Mouse (Mus musculus): ENCODE results near the gene Ubtd1.
"Not testable (repeated sequence)": the region's sequence is repeated elsewhere in the genome, so short reads cannot be mapped to it uniquely, and the experiment has no call there.

Gene Ubtd1

DNA sequence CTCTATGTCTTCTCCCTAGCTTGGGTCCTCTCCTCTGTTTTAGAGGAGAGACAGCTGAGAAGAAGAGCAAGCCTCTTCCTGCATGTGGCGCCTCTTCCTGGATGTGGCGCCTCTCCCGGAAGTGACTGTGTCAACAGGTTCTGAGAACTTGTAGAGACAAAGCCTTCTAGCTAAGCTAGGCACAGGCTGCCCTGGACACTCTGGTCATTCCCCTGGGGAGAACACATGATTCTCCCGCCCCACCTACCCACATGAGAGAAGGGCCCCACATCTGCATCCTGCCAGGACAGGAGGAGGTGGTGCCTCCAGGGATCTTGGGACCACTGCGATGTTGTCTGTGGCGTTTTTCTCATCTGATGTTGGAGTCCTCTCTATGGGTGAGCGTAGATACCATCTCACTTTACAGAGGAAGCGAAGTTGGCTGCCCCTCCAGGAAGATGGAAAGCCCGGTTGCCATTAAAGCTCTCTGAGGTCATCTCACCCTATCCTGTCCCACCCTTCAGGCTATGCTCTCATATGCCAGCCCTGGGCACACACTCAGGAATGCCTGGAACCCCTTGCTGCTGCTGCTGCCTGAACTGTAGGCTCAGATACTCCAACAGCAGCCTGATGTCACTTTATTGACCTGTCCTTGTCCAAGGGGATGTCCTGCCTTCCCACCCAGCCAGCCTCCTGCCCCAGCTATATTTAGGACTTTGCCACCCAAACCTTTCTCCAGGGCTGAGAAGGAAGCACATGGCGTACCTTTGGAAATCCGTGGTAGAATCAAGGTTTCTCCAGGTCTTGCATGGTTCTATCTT, 87.1 kb downstream of the Ubtd1 start:
- no peak for DNase-seq (ENCODE audit: low spot score)

DNA sequence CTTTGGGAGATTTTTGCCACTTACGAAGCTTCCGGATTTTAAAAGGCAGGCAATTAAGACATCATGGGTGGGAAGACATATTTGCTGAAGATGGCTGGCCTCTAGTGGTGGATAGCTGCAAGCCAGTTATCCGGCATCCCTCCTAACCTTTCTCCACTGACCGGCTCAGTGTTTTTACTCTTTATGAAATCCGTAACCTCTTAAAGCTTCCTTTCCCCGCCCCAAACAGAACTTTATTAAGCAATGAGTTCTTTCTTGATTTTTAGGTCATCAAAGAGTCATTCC, 87.6 kb downstream of the Ubtd1 start:
- DNase-seq (ENCODE audit: low spot score) = no peak

DNA sequence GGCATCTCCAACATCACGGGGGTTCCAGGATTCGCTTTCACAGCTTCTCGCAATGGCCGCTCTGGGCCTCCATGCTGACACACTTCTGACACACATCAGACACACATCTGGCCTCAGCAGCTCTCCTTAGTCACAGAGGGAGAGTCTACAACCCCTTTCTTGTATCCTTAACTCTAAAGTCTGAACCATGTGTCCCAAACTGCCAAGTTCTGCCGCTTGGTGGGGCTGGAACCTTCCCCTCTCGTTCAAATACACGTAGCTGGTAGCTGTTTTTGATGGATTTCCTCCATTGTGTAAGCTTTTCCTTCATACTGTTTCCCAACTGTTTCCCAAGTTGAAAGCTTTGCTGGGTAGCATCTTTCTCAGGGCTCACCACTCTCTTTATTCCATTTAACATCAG, 89.7 kb downstream of the Ubtd1 start:
- no peak for DNase-seq (ENCODE audit: low spot score)

DNA sequence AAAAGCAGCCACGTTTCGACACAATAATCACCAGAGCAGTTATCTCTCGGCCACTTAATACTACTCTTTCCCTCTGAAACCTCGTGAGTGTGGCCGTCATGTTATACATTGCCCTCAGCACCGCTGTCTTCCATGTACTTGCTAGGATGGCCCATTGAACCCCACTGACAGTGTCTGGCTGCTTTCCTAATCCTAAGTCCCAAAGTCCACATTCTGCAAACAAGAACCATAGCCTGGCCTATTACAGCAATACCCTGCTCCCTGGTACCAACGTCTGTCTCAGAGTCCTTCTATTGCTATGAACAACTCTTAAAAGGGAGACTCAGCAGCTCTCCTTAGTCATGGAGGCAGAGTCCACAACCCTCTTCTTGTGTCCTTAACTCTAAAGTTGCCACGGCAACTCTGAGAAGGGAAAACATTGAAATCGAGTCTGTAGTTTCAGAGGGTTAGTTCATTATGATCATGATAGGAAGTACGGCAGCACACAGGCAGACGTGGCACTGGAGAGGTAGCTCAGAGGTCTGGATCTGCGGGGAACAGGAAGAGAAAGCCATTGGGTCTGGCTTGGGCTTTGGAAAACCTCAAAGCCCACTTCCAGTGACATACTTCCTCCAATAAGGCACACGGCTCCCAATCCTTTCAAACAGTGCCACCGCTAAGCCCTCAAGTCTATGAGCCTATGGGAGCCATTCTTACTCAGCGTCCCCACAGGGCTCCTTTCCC, 90.5 kb downstream of the Ubtd1 start:
- peak; percentile 85 for DNase-seq (ENCODE audit: low spot score)

DNA sequence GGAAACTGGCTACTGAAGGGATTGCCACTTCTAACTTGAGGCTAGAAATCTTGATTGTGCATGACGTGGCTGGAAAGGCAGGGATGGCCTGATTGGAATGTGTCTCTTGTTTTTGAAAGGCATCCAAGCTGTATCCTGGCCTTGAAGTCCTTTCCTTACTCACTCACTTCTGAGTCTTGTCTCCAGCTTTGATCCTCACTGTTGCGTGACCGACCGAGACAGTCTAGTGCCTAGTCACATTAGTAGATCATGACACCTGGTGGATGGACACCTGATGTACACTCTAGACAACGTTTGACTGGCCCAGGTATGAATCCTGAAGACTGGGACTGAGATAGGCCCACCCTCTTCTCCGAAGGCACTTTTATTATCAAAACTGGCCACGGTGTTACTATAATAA, 91.2 kb downstream of the Ubtd1 start:
- DNase-seq (ENCODE audit: low spot score) = peak; percentile 58

DNA sequence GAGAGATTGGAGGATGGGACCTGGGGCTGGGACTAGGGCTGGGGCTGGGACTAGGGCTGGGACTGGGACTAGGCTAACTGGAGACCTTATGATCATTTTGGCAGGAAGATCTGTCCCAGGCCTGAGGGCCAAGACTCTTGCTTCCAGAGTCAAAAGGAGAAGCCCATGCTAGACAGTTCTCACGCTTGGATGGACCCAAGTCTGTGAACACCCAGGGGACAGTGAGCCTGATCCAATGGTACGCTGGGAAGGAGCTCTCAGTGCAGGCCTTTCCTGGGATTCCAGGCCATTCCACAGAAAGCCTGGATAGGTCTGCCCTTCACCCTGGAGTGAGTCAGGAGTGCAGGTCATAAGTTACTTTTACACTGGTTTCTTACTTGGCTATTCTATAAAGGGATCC, 93.5 kb downstream of the Ubtd1 start:
- no peak for DNase-seq (ENCODE audit: low spot score)

DNA sequence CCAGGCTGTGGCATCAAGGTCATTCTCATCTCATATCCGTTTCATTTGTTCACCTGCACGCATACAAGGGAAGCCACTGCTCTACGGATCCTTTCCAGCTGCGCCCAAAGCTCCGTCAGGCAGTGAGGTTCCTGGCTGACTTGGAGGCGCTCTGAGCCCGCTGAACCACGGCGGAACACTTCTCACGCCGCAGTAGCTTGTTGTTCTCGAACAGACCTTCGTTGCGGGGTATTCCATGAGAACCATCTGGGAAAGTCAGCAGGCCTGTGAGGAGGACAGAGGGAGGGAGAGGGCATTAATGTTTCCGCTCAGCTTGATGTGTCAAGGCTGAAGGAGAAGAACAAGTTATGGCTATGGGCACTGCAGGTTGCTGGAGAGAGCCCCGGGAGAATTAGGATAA, 94.4 kb downstream of the Ubtd1 start:
- DNase-seq (ENCODE audit: low spot score) = no peak

DNA sequence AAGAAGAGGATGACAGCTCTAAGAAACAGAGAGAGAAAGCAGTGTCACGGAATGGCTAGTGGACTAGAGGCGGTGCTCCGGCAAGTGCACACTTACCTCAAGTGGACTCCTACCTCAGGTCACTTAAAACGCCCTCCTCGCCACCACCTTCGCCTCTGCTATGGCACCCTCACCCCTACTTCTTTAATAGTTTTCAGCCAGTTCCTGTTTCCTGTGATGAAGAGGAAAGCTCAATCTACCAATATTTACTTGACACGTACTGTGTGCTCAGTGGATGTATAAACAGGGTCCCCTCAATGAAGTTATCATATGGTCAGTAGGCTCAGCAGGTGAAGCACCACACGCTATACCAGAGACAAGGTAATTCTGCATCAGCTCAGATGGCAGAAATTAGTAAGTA, 97.0 kb downstream of the Ubtd1 start:
- DNase-seq (ENCODE audit: low spot score) = no peak

DNA sequence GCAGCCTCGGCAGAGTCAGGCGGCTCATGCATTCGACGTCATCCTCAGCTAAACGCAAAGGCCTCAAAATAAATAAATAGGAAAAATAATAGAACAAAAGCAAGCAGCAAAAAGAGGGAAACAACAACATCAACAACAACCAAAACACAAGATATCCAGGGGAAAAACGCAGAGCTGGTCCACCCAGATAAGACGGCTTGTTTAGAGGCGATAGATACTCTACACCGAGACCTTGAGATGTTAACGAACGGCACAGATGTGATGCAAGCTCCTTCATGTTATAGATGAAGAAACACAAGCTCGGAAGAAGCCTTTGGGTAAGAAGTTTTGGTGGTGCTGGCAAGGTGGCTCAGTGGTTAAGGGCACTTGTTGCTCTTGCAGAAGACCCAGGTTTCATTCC, 97.4 kb downstream of the Ubtd1 start:
- DNase-seq (ENCODE audit: low spot score) = no peak

DNA sequence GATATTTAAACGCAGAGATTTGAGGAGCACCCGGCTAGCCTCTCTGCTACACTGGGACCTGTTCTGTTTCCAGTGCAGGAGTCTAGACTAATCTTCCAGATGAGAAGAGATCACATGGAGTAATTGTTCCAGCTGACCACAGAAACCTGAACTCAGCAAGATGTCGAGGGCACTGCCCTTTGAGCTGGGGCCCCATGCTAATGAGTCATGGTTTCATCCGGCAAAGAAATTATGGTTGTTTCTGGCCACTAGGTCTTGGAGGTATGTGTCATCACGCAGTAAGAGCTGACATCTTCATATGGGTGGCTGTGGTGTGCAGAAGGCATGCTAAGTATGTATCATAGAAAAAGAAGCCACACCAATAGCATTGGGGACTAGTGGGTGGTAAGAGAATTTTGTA, 98.4 kb downstream of the Ubtd1 start:
- DNase-seq (ENCODE audit: low spot score) = peak; percentile 23

DNA sequence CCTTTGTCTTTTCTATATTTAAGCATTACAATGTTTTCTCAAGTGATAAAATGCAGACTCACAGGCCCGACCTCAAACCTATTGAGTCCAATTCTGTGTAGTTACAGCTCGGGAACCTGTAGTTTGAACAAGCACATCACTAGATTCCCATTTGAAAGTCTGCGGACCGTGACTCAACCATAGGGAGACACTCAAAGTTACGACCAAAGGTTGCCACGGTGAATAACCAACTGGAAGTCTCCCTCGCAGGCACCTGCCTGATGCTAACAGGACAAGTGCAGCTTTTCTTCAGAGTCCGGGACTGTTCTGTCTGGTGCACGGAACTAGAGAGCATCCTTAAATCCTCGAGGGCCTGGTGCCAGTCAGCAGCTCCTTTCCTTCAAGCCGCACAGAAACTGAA, 98.9 kb downstream of the Ubtd1 start:
- DNase-seq (ENCODE audit: low spot score) = no peak

DNA sequence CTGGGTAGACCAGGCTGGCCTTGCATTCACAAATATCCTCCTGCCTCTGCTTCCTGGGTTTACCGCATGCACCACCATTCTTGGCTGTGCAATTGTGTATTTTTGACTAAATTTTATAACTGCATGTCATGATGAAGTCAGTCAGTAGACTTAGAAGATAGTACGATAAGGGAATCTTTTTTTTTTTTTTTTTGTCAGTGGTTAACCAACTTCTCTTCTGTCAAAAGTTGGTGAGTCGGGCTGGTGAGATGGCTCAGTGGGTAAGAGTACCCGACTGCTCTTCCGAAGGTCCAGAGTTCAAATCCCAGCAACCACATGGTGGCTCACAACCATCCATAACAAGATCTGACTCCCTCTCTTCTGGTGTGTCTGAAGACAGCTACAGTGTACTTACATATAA, 100.0 kb downstream of the Ubtd1 start:
- DNase-seq (ENCODE audit: low spot score) = not testable (repeated sequence)

All from yolk sac, embryonic 10.5 days (tissue).